Mouse (Mus musculus) kidney, embryonic 14.5 days (tissue): ENCODE measurements around the gene Gorasp2. TPM values are rescaled to one million over a fixed set of nuclear protein-coding genes. Genes with fewer than 3 reads are reported as not detected.

Experiments
- ATAC-seq: fragments of 200-750 bp; cut with Nextera tagmentation; 2 replicates; pipeline ENCODE4 v1.8.0; 2017; ENCODE audit warnings: moderate number of reproducible peaks, mild to moderate bottlenecking, moderate TSS enrichment, moderate library complexity; ENCODE audit not compliant: low FRiP score, low TSS enrichment
- H3K27ac ChIP-seq: fragments of 300-500 bp; sonication (generic); 2 replicates; pipeline ENCODE4 v1.5.1; 2014; ENCODE audit warnings: low read depth, mild to moderate bottlenecking, low read length, moderate library complexity, mixed read lengths
- H3K27me3 ChIP-seq: fragments of 300-500 bp; sonication (generic); 2 replicates; pipeline ENCODE4 v1.6.1; 2014; ENCODE audit warnings: mild to moderate bottlenecking, low read length; ENCODE audit not compliant: control insufficient read depth, insufficient read depth
- H3K36me3 ChIP-seq: fragments of 300-500 bp; sonication (generic); 2 replicates; pipeline ENCODE4 v1.6.1; 2014; ENCODE audit warnings: low read length, mixed read lengths; ENCODE audit not compliant: control insufficient read depth, insufficient read depth
- H3K4me1 ChIP-seq: fragments of 300-500 bp; sonication (generic); 2 replicates; pipeline ENCODE4 v1.6.1; 2014; ENCODE audit warnings: low read length, mixed read lengths; ENCODE audit not compliant: control insufficient read depth, insufficient read depth
- H3K4me2 ChIP-seq: fragments of 300-500 bp; sonication (generic); replicated peaks from 2 replicates; pipeline ENCODE4 v1.6.1; 2014; ENCODE audit warnings: low read depth, mild to moderate bottlenecking, low read length
- H3K4me3 ChIP-seq: fragments of 300-500 bp; sonication (generic); 2 replicates; pipeline ENCODE4 v1.5.1; 2014; ENCODE audit warnings: mild to moderate bottlenecking, low read length
- H3K9ac ChIP-seq: fragments of 300-500 bp; sonication (generic); 2 replicates; pipeline ENCODE4 v1.6.1; 2014; ENCODE audit warnings: low read depth, mild to moderate bottlenecking, low read length, moderate library complexity
- H3K9me3 ChIP-seq: fragments of 300-500 bp; sonication (generic); 2 replicates; pipeline ENCODE4 v1.6.1; 2016; ENCODE audit warnings: low read length; ENCODE audit not compliant: control insufficient read depth
- WGBS: fragments of 180-500 bp; shearing (Covaris S2); extraction: QIAGEN DNeasy Blood & Tissue Kit; methylation state at CpG from one replicate; pipeline ENCODE4 v1.1.7; 2014; 5-methylcytosine and 5-hydroxymethylcytosine counted together
- polyA plus RNA-seq: library from polyadenylated mRNA; unstranded; fragments of >200 nt; fragmentation: Nextera tagmentation; extraction: Ambion mirVana; gene quantifications from 2 replicates; pipeline ENCODE4 v1.2.1, GENCODE M21; 2014

Gene Gorasp2
- polyA plus RNA-seq, 1 experiment from 2014 or later, result 185 TPM

- peak overlapping the region; percentile 45 for H3K4me2 ChIP-seq
- H3K9ac ChIP-seq, result no peak overlapping the region; the same call in 1 of the 2 replicates
- H3K27ac ChIP-seq, result no peak overlapping the region
- H3K27me3 ChIP-seq, result no peaks in the 10 kb centered on the region
- H3K36me3 ChIP-seq, result no peaks in the 10 kb centered on the region
- ATAC-seq, result peak; percentile 90
- 0 out of 2 replicates have a peak, but pooled peaks cover 3% of the 10 kb centered on the region for H3K9me3 ChIP-seq
- 3% methylated on average over 10 of the region's 10 CpGs for WGBS
- peak overlapping the region; percentile 22 for H3K4me3 ChIP-seq
- H3K4me1 ChIP-seq, result peaks cover 8% of the 10 kb centered on the region; the same call in 1 of the 2 replicates
Measured at GRCm38 (mm10) chr2:70629339-70629761, 32.0 kb upstream of the Gorasp2 start.

- Histone ChIP-seq H3K9me3 (0 out of 2 replicates have a peak, but pooled peaks cover 3% of the 10 kb centered on the region), H3K4me3 (peak overlapping the region; percentile 22; the same call in 1 of the 2 replicates), H3K4me2 (peak overlapping the region; percentile 45), H3K27me3 (no peaks in the 10 kb centered on the region), H3K36me3 (no peaks in the 10 kb centered on the region), H3K27ac (no peak overlapping the region), H3K4me1 (peaks cover 8% of the 10 kb centered on the region; the same call in 1 of the 2 replicates), H3K9ac (no peak overlapping the region)
- peak; percentile 50; the same call in 1 of the 2 replicates for ATAC-seq
- WGBS, result 60% methylated on average over 3 of the region's 3 CpGs
Measured at GRCm38 (mm10) chr2:70629921-70630320, 31.5 kb upstream of the Gorasp2 start.

GRCm38 (mm10) chr2:70631321-70631720 lies 30.1 kb upstream of the Gorasp2 start:
- Histone ChIP-seq H3K36me3 (no peaks in the 10 kb centered on the region), H3K27me3 (no peaks in the 10 kb centered on the region), H3K9ac (no peak overlapping the region), H3K4me3 (no peak overlapping the region), H3K27ac (no peak overlapping the region), H3K4me2 (no peak overlapping the region), H3K4me1 (peaks cover 8% of the 10 kb centered on the region; the same call in 1 of the 2 replicates), H3K9me3 (0 out of 2 replicates have a peak, but pooled peaks cover 3% of the 10 kb centered on the region)
- ATAC-seq, result no peak
- WGBS, result 95% methylated on average over 1 of the region's 1 CpGs

- no peak overlapping the region for H3K4me2 ChIP-seq
- WGBS, result 94% methylated on average over 1 of the region's 1 CpGs
- H3K27ac ChIP-seq, result no peak overlapping the region
- no peak for ATAC-seq
- H3K36me3 ChIP-seq, result no peaks in the 10 kb centered on the region
- H3K9ac ChIP-seq, result no peak overlapping the region
- no peaks in the 10 kb centered on the region for H3K9me3 ChIP-seq
- H3K27me3 ChIP-seq, result no peaks in the 10 kb centered on the region
- H3K4me1 ChIP-seq, result peaks cover 8% of the 10 kb centered on the region; the same call in 1 of the 2 replicates
- no peak overlapping the region for H3K4me3 ChIP-seq
Measured at GRCm38 (mm10) chr2:70632412-70632811, 29.0 kb upstream of the Gorasp2 start.

- ATAC-seq, result no peak
- Histone ChIP-seq H3K4me2 (no peak overlapping the region), H3K36me3 (no peaks in the 10 kb centered on the region), H3K9me3 (no peaks in the 10 kb centered on the region), H3K27me3 (no peaks in the 10 kb centered on the region), H3K4me3 (no peak overlapping the region), H3K9ac (no peak overlapping the region), H3K27ac (no peak overlapping the region), H3K4me1 (peaks cover 8% of the 10 kb centered on the region; the same call in 1 of the 2 replicates)
- 92% methylated on average over 5 of the region's 5 CpGs for WGBS
Measured at GRCm38 (mm10) chr2:70634028-70634690, 27.2 kb upstream of the Gorasp2 start.

GRCm38 (mm10) chr2:70640968-70641367 lies 20.4 kb upstream of the Gorasp2 start:
- no peak overlapping the region for H3K9ac ChIP-seq
- ATAC-seq, result no peak
- H3K4me3 ChIP-seq, result no peak overlapping the region
- no peaks in the 10 kb centered on the region for H3K4me1 ChIP-seq
- H3K27me3 ChIP-seq, result no peaks in the 10 kb centered on the region
- no peaks in the 10 kb centered on the region for H3K36me3 ChIP-seq
- no peaks in the 10 kb centered on the region for H3K9me3 ChIP-seq
- H3K27ac ChIP-seq, result no peak overlapping the region
- no peak overlapping the region for H3K4me2 ChIP-seq

- H3K4me3 ChIP-seq, result no peak overlapping the region
- H3K9ac ChIP-seq, result no peak overlapping the region
- 48% methylated on average over 16 of the region's 16 CpGs for WGBS
Measured at GRCm38 (mm10) chr2:70642971-70643565, 18.3 kb upstream of the Gorasp2 start.

GRCm38 (mm10) chr2:70645266-70645780 lies 16.1 kb upstream of the Gorasp2 start:
- WGBS, result 59% methylated on average over 6 of the region's 6 CpGs
- no peaks in the 10 kb centered on the region for H3K36me3 ChIP-seq
- no peak overlapping the region for H3K4me3 ChIP-seq
- no peaks in the 10 kb centered on the region for H3K9me3 ChIP-seq
- no peak overlapping the region for H3K4me2 ChIP-seq
- H3K27me3 ChIP-seq, result no peaks in the 10 kb centered on the region
- H3K9ac ChIP-seq, result no peak overlapping the region
- no peak for ATAC-seq
- no peak overlapping the region for H3K27ac ChIP-seq
- no peaks in the 10 kb centered on the region for H3K4me1 ChIP-seq

More at GRCm38 (mm10) chr2:70642971-70643565, 18.3 kb upstream of the Gorasp2 start:
- H3K27ac ChIP-seq, result no peak overlapping the region
- no peaks in the 10 kb centered on the region for H3K36me3 ChIP-seq
- no peaks in the 10 kb centered on the region for H3K9me3 ChIP-seq
- no peaks in the 10 kb centered on the region for H3K27me3 ChIP-seq
- H3K4me2 ChIP-seq, result no peak overlapping the region
- no peak for ATAC-seq
- no peaks in the 10 kb centered on the region for H3K4me1 ChIP-seq

- H3K4me2 ChIP-seq, result no peak overlapping the region
- H3K36me3 ChIP-seq, result no peaks in the 10 kb centered on the region
- no peaks in the 10 kb centered on the region for H3K9me3 ChIP-seq
- H3K9ac ChIP-seq, result no peak overlapping the region
- H3K4me3 ChIP-seq, result no peak overlapping the region
- WGBS, result 45% methylated on average over 4 of the region's 4 CpGs
- no peak overlapping the region for H3K27ac ChIP-seq
- ATAC-seq, result no peak
- H3K27me3 ChIP-seq, result no peaks in the 10 kb centered on the region
- H3K4me1 ChIP-seq, result no peaks in the 10 kb centered on the region
Measured at GRCm38 (mm10) chr2:70647681-70648080, 13.7 kb upstream of the Gorasp2 start.
